Mouse (Mus musculus) C2C12 (cell line): Measurements from ENCODE around the gene Phc1.

Experiments used
- CEBPB ChIP-seq: IDR thresholded peaks from one replicate; pipeline ENCODE4 v1.6.1; 2011; ENCODE audit warnings: low read depth, mild to moderate bottlenecking, control low read depth, moderate library complexity
- CTCF ChIP-seq: IDR thresholded peaks from one replicate; pipeline ENCODE4 v1.5.1; 2011; ENCODE audit not compliant: control insufficient read depth, insufficient read depth, insufficient read length
- FOSL1 ChIP-seq: IDR thresholded peaks from one replicate; pipeline ENCODE4 v1.8.0; 2011; ENCODE audit warnings: mild to moderate bottlenecking, low read length; ENCODE audit not compliant: poor library complexity, insufficient read depth, severe bottlenecking
- MAX ChIP-seq: IDR thresholded peaks from one replicate; pipeline ENCODE4 v1.6.1; 2011; ENCODE audit warnings: mild to moderate bottlenecking, control low read depth
- MYOD1 ChIP-seq: IDR thresholded peaks from one replicate; pipeline ENCODE4 v1.6.1; 2011; ENCODE audit warnings: low read depth; ENCODE audit not compliant: control insufficient read depth, insufficient read length
- MYOG ChIP-seq: IDR thresholded peaks from one replicate; pipeline ENCODE4 v1.6.1; 2011; ENCODE audit not compliant: control insufficient read depth, insufficient read length; ENCODE audit errors: extremely low read depth
- USF1 ChIP-seq: IDR thresholded peaks from one replicate; pipeline ENCODE4 v1.6.1; 2011; ENCODE audit warnings: low read depth, mild to moderate bottlenecking, control low read depth, moderate library complexity

DNA sequence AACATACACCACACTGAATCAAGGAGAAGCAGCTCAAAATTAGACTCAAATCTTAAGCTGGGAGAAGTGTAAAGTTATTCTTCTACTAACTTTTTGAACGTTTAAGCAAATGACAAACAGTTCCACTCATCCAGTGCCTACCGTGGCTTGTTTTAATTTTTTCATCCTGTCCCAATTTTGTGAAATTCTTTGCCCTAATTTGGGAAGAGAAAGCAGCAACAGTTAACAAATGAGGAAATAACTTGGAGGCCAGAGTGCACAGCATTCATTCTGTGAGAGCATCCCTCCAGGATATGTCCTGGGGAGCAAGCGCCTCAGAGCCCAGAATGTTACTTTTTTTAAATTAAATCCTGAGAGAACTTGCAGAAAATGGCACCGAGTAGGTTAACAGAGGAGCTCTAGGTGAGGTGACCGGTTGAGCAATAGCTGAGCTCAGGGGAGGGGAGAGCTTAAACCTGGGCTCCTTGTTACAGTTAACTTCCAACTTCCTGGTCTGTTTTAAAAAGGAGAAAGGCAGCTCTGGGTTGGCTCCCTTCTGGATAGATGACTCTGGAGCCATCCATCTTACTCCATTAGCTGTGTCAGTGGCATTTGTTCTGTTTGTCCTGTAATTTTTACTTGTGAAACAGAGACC, 30.1 kb downstream of the Phc1 start:
- TF ChIP-seq CTCF (no peak), CEBPB (no peak), MYOD1 (no peak), MAX (no peak), MYOG (no peak), USF1 (no peak), FOSL1 (no peak)
